Mouse (Mus musculus): ENCODE results near the gene Mettl9. TPM values are rescaled to one million over a fixed set of nuclear protein-coding genes. Genes with fewer than 3 reads are reported as not detected.
"Not testable (repeated sequence)": the region's sequence is repeated elsewhere in the genome, so short reads cannot be mapped to it uniquely, and the experiment has no call there.

Gene Mettl9
- polyA plus RNA-seq, 1 experiment from 2014 or later, result 233 TPM

- DNase-seq (ENCODE audit: low spot score), result no peak
- WGBS, result 90% methylated on average over 10 of the region's 10 CpGs
- H3K4me2 ChIP-seq (ENCODE audit: low read depth), result no peak overlapping the region
- ATAC-seq (ENCODE audit: insufficient read depth, low FRiP score, low TSS enrichment), result no peak
- no peak overlapping the region for H3K9ac ChIP-seq (ENCODE audit: low read length)
- no peak overlapping the region for H3K4me3 ChIP-seq (ENCODE audit: low read depth, low read length)
- no peak overlapping the region for H3K27ac ChIP-seq (ENCODE audit: low read depth, low read length)
- no peaks in the 10 kb centered on the region for H3K4me1 ChIP-seq (ENCODE audit: control insufficient read depth, insufficient read depth, low read length)
- H3K36me3 ChIP-seq (ENCODE audit: control insufficient read depth, insufficient read depth, low read length), result no peaks in the 10 kb centered on the region
- H3K9me3 ChIP-seq (ENCODE audit: control insufficient read depth, low read length), result no peaks in the 10 kb centered on the region
- no peaks in the 10 kb centered on the region for H3K27me3 ChIP-seq (ENCODE audit: control insufficient read depth, insufficient read depth, low read length)
Observed at GRCm38 (mm10) chr7:121014486-121014885, 19.8 kb upstream of the Mettl9 start.

- WGBS, result 89% methylated on average over 3 of the region's 3 CpGs
- no peak overlapping the region for H3K9ac ChIP-seq (ENCODE audit: low read length)
- no peaks in the 10 kb centered on the region for H3K9me3 ChIP-seq (ENCODE audit: control insufficient read depth, low read length)
- no peaks in the 10 kb centered on the region for H3K4me1 ChIP-seq (ENCODE audit: control insufficient read depth, insufficient read depth, low read length)
- no peak for DNase-seq (ENCODE audit: low spot score)
- ATAC-seq (ENCODE audit: insufficient read depth, low FRiP score, low TSS enrichment), result no peak
- H3K4me3 ChIP-seq (ENCODE audit: low read depth, low read length), result no peak overlapping the region
- no peak overlapping the region for H3K27ac ChIP-seq (ENCODE audit: low read depth, low read length)
- no peaks in the 10 kb centered on the region for H3K36me3 ChIP-seq (ENCODE audit: control insufficient read depth, insufficient read depth, low read length)
- H3K27me3 ChIP-seq (ENCODE audit: control insufficient read depth, insufficient read depth, low read length), result no peaks in the 10 kb centered on the region
- H3K4me2 ChIP-seq (ENCODE audit: low read depth), result no peak overlapping the region
Observed at GRCm38 (mm10) chr7:121018778-121019177, 15.5 kb upstream of the Mettl9 start.

GRCm38 (mm10) chr7:121020277-121020676 is 14.0 kb upstream of the Mettl9 start:
- Histone ChIP-seq H3K4me1 (ENCODE audit: control insufficient read depth, insufficient read depth, low read length) (no peaks in the 10 kb centered on the region), H3K4me2 (ENCODE audit: low read depth) (no peak overlapping the region), H3K27me3 (ENCODE audit: control insufficient read depth, insufficient read depth, low read length) (no peaks in the 10 kb centered on the region), H3K9me3 (ENCODE audit: control insufficient read depth, low read length) (no peaks in the 10 kb centered on the region), H3K4me3 (ENCODE audit: low read depth, low read length) (no peak overlapping the region), H3K9ac (ENCODE audit: low read length) (no peak overlapping the region), H3K36me3 (ENCODE audit: control insufficient read depth, insufficient read depth, low read length) (no peaks in the 10 kb centered on the region), H3K27ac (ENCODE audit: low read depth, low read length) (no peak overlapping the region)
- ATAC-seq (ENCODE audit: insufficient read depth, low FRiP score, low TSS enrichment) (no peak), DNase-seq (ENCODE audit: low spot score) (no peak)
- 42% methylated on average over 8 of the region's 8 CpGs for WGBS

- DNase-seq (ENCODE audit: low spot score) (no peak), ATAC-seq (ENCODE audit: insufficient read depth, low FRiP score, low TSS enrichment) (no peak)
- Histone ChIP-seq H3K9ac (ENCODE audit: low read length) (no peak overlapping the region), H3K9me3 (ENCODE audit: control insufficient read depth, low read length) (no peaks in the 10 kb centered on the region), H3K27me3 (ENCODE audit: control insufficient read depth, insufficient read depth, low read length) (no peaks in the 10 kb centered on the region), H3K4me1 (ENCODE audit: control insufficient read depth, insufficient read depth, low read length) (no peaks in the 10 kb centered on the region), H3K4me2 (ENCODE audit: low read depth) (no peak overlapping the region), H3K36me3 (ENCODE audit: control insufficient read depth, insufficient read depth, low read length) (no peaks in the 10 kb centered on the region), H3K4me3 (ENCODE audit: low read depth, low read length) (no peak overlapping the region), H3K27ac (ENCODE audit: low read depth, low read length) (no peak overlapping the region)
- WGBS, result 82% methylated on average over 6 of the region's 6 CpGs
Observed at GRCm38 (mm10) chr7:121025221-121026008, 8.8 kb upstream of the Mettl9 start.

GRCm38 (mm10) chr7:121026300-121026699 is 7.9 kb upstream of the Mettl9 start:
- no peaks in the 10 kb centered on the region for H3K27me3 ChIP-seq (ENCODE audit: control insufficient read depth, insufficient read depth, low read length)
- no peak overlapping the region for H3K27ac ChIP-seq (ENCODE audit: low read depth, low read length)
- 68% methylated on average over 3 of the region's 3 CpGs for WGBS
- DNase-seq (ENCODE audit: low spot score), result no peak
- H3K36me3 ChIP-seq (ENCODE audit: control insufficient read depth, insufficient read depth, low read length), result no peaks in the 10 kb centered on the region
- H3K4me1 ChIP-seq (ENCODE audit: control insufficient read depth, insufficient read depth, low read length), result no peaks in the 10 kb centered on the region
- no peak overlapping the region for H3K4me2 ChIP-seq (ENCODE audit: low read depth)
- H3K9me3 ChIP-seq (ENCODE audit: control insufficient read depth, low read length), result no peaks in the 10 kb centered on the region
- no peak overlapping the region for H3K4me3 ChIP-seq (ENCODE audit: low read depth, low read length)
- ATAC-seq (ENCODE audit: insufficient read depth, low FRiP score, low TSS enrichment), result no peak
- no peak overlapping the region for H3K9ac ChIP-seq (ENCODE audit: low read length)

GRCm38 (mm10) chr7:121029947-121030346 is 4.3 kb upstream of the Mettl9 start:
- not testable (repeated sequence) for H3K9me3 ChIP-seq (ENCODE audit: control insufficient read depth, low read length); H3K27me3 ChIP-seq (ENCODE audit: control insufficient read depth, insufficient read depth, low read length); H3K36me3 ChIP-seq (ENCODE audit: control insufficient read depth, insufficient read depth, low read length); H3K4me3 ChIP-seq (ENCODE audit: low read depth, low read length); H3K27ac ChIP-seq (ENCODE audit: low read depth, low read length); DNase-seq (ENCODE audit: low spot score); H3K4me2 ChIP-seq (ENCODE audit: low read depth); H3K9ac ChIP-seq (ENCODE audit: low read length); ATAC-seq (ENCODE audit: insufficient read depth, low FRiP score, low TSS enrichment); H3K4me1 ChIP-seq (ENCODE audit: control insufficient read depth, insufficient read depth, low read length)

GRCm38 (mm10) chr7:121034701-121035141 is 476 bp downstream of the Mettl9 start:
- Histone ChIP-seq H3K36me3 (ENCODE audit: control insufficient read depth, insufficient read depth, low read length) (no peaks in the 10 kb centered on the region), H3K4me2 (ENCODE audit: low read depth) (peak overlapping the region; percentile 76), H3K27me3 (ENCODE audit: control insufficient read depth, insufficient read depth, low read length) (no peaks in the 10 kb centered on the region), H3K27ac (ENCODE audit: low read depth, low read length) (peak overlapping the region; percentile 97), H3K9me3 (ENCODE audit: control insufficient read depth, low read length) (no peaks in the 10 kb centered on the region), H3K9ac (ENCODE audit: low read length) (peak overlapping the region; percentile 99), H3K4me3 (ENCODE audit: low read depth, low read length) (peak overlapping the region; percentile 95), H3K4me1 (ENCODE audit: control insufficient read depth, insufficient read depth, low read length) (peaks cover 8% of the 10 kb centered on the region)
- DNase-seq (ENCODE audit: low spot score) (peak; percentile 76), ATAC-seq (ENCODE audit: insufficient read depth, low FRiP score, low TSS enrichment) (peak; percentile 77)
- WGBS, result under 1% methylated on average over 42 of the region's 63 CpGs

GRCm38 (mm10) chr7:121035161-121035721 is 996 bp downstream of the Mettl9 start:
- peak overlapping the region; percentile 97 for H3K27ac ChIP-seq (ENCODE audit: low read depth, low read length)
- under 1% methylated on average over 24 of the region's 24 CpGs for WGBS
- no peaks in the 10 kb centered on the region for H3K36me3 ChIP-seq (ENCODE audit: control insufficient read depth, insufficient read depth, low read length)
- H3K27me3 ChIP-seq (ENCODE audit: control insufficient read depth, insufficient read depth, low read length), result no peaks in the 10 kb centered on the region
- H3K9me3 ChIP-seq (ENCODE audit: control insufficient read depth, low read length), result no peaks in the 10 kb centered on the region
- H3K4me2 ChIP-seq (ENCODE audit: low read depth), result peak overlapping the region; percentile 76
- H3K4me3 ChIP-seq (ENCODE audit: low read depth, low read length), result peak overlapping the region; percentile 95
- ATAC-seq (ENCODE audit: insufficient read depth, low FRiP score, low TSS enrichment) (peak; percentile 54; the same call in 1 of the 2 replicates), DNase-seq (ENCODE audit: low spot score) (peak; percentile 58)
- peaks cover 8% of the 10 kb centered on the region for H3K4me1 ChIP-seq (ENCODE audit: control insufficient read depth, insufficient read depth, low read length)
- H3K9ac ChIP-seq (ENCODE audit: low read length), result peak overlapping the region; percentile 99

- WGBS, result 95% methylated on average over 4 of the region's 4 CpGs
- H3K4me1 ChIP-seq (ENCODE audit: control insufficient read depth, insufficient read depth, low read length), result peaks cover 8% of the 10 kb centered on the region
Observed at GRCm38 (mm10) chr7:121040595-121040994, 6.3 kb downstream of the Mettl9 start.

More at GRCm38 (mm10) chr7:121040595-121040994, 6.3 kb downstream of the Mettl9 start:
- Histone ChIP-seq H3K9ac (ENCODE audit: low read length) (no peak overlapping the region), H3K27me3 (ENCODE audit: control insufficient read depth, insufficient read depth, low read length) (no peaks in the 10 kb centered on the region), H3K36me3 (ENCODE audit: control insufficient read depth, insufficient read depth, low read length) (no peaks in the 10 kb centered on the region), H3K4me3 (ENCODE audit: low read depth, low read length) (no peak overlapping the region), H3K4me2 (ENCODE audit: low read depth) (no peak overlapping the region), H3K9me3 (ENCODE audit: control insufficient read depth, low read length) (no peaks in the 10 kb centered on the region), H3K27ac (ENCODE audit: low read depth, low read length) (no peak overlapping the region)
- no peak for DNase-seq (ENCODE audit: low spot score)
- ATAC-seq (ENCODE audit: insufficient read depth, low FRiP score, low TSS enrichment), result no peak
